Mouse (Mus musculus) MEL (cell line): ENCODE results near the gene Gm1123. TPM values are rescaled to one million over a fixed set of nuclear protein-coding genes. Genes with fewer than 3 reads are reported as not detected.

Source experiments
- DNase-seq: peaks from one replicate; pipeline ENCODE4 v3.0.0; 2011; ENCODE audit warnings: low read depth, low spot score
- H3K27ac ChIP-seq: 2 replicates; pipeline ENCODE4 v1.5.1; 2012; ENCODE audit warnings: low read depth, mild to moderate bottlenecking, control low read depth, low read length, moderate library complexity; ENCODE audit not compliant: control insufficient read depth
- H3K27me3 ChIP-seq, 2 experiments: fragments of 150-350 bp in 1 of 2; sonication (generic) in 1 of 2; 2 replicates each; pipeline ENCODE4 v1.6.1; 2012; ENCODE audit warnings: low read length in 2 of 2, mild to moderate bottlenecking in 2 of 2, improper control_type of control experiment in 1 of 2, moderate library complexity in 1 of 2; ENCODE audit not compliant: insufficient read depth in 2 of 2, control insufficient read depth in 1 of 2
- H3K36me3 ChIP-seq, 2 experiments: 2 replicates each; pipeline ENCODE4 v1.6.1; 2012 to 2014; ENCODE audit warnings: low read length in 2 of 2, improper control_type of control experiment in 1 of 2, inconsistent platforms in 1 of 2, mild to moderate bottlenecking in 1 of 2; ENCODE audit not compliant: insufficient read depth in 2 of 2, control insufficient read depth in 1 of 2
- H3K4me1 ChIP-seq, 2 experiments: fragments of 150-350 bp in 1 of 2; sonication (generic) in 1 of 2; 2 replicates each; pipeline ENCODE4 v1.6.1; 2012; ENCODE audit warnings: low read length in 2 of 2, improper control_type of control experiment in 1 of 2, mild to moderate bottlenecking in 1 of 2; ENCODE audit not compliant: insufficient read depth in 2 of 2, control insufficient read depth in 1 of 2
- H3K4me3 ChIP-seq, 2 experiments: fragments of 150-350 bp in 1 of 2; sonication (generic) in 1 of 2; 2 replicates each; pipeline ENCODE4 v1.5.1; 2012; ENCODE audit warnings: low read depth in 2 of 2, low read length in 2 of 2, mild to moderate bottlenecking in 2 of 2, moderate library complexity in 2 of 2, control low read depth in 1 of 2, improper control_type of control experiment in 1 of 2; ENCODE audit not compliant: control insufficient read depth in 1 of 2, insufficient read depth in 1 of 2
- H3K79me2 ChIP-seq: 2 replicates; pipeline ENCODE4 v1.6.1; 2012; ENCODE audit warnings: mild to moderate bottlenecking, low read length, moderate library complexity; ENCODE audit not compliant: control insufficient read depth, poor library complexity, insufficient read depth
- H3K9ac ChIP-seq: 2 replicates; pipeline ENCODE4 v1.6.1; 2012; ENCODE audit warnings: low read depth, mild to moderate bottlenecking, control low read depth, low read length, moderate library complexity; ENCODE audit not compliant: control insufficient read depth, poor library complexity, severe bottlenecking
- H3K9me3 ChIP-seq: fragments of 150-350 bp; sonication (generic); replicated peaks from 2 replicates; pipeline ENCODE4 v1.6.1; 2012; ENCODE audit warnings: mild to moderate bottlenecking, low read length, improper control_type of control experiment, moderate library complexity; ENCODE audit not compliant: insufficient read depth
- BHLHE40 ChIP-seq: IDR thresholded peaks from 2 replicates; pipeline ENCODE4 v1.6.1; 2012; ENCODE audit warnings: low read depth, mild to moderate bottlenecking, inconsistent platforms, low read length, improper control_type of control experiment, borderline replicate concordance
- CTCF ChIP-seq, 3 experiments: IDR thresholded peaks in 2 of 3; conservative IDR thresholded peaks in 1 of 3; 2 replicates each; pipeline ENCODE4 v1.5.1; 2011 to 2012; ENCODE audit warnings: low read length in 3 of 3, low read depth in 2 of 3, mild to moderate bottlenecking in 2 of 3, improper control_type of control experiment in 1 of 3, inconsistent platforms in 1 of 3, mixed read lengths in 1 of 3, moderate library complexity in 1 of 3; ENCODE audit not compliant: control insufficient read depth in 1 of 3, insufficient read depth in 1 of 3, poor library complexity in 1 of 3, severe bottlenecking in 1 of 3
- E2F4 ChIP-seq: IDR thresholded peaks from 2 replicates; pipeline ENCODE4 v1.6.1; 2011; ENCODE audit warnings: low read depth, low read length, improper control_type of control experiment, borderline replicate concordance
- ELF1 ChIP-seq: IDR thresholded peaks from 2 replicates; pipeline ENCODE4 v1.6.1; 2014; ENCODE audit warnings: low read depth, mild to moderate bottlenecking, inconsistent platforms, low read length, improper control_type of control experiment, moderate library complexity
- EP300 ChIP-seq, 2 experiments: IDR thresholded peaks; 2 replicates each; pipeline ENCODE4 v1.6.1; 2011; ENCODE audit warnings: improper control_type of control experiment in 2 of 2, low read length in 2 of 2, low read depth in 1 of 2, mild to moderate bottlenecking in 1 of 2
- ETS1 ChIP-seq: IDR thresholded peaks from 2 replicates; pipeline ENCODE4 v1.6.1; 2012; ENCODE audit warnings: low read depth, mild to moderate bottlenecking, inconsistent platforms, low read length, improper control_type of control experiment, moderate library complexity
- GABPA ChIP-seq: IDR thresholded peaks from 2 replicates; pipeline ENCODE4 v1.6.1; 2012; ENCODE audit warnings: low read depth, mild to moderate bottlenecking, inconsistent platforms, low read length, improper control_type of control experiment, moderate library complexity
- GATA1 ChIP-seq: IDR thresholded peaks from 2 replicates; pipeline ENCODE4 v1.6.1; 2011; ENCODE audit warnings: low read depth, low read length, improper control_type of control experiment
- HCFC1 ChIP-seq: IDR thresholded peaks from 2 replicates; pipeline ENCODE4 v1.6.1; 2012; ENCODE audit warnings: low read depth, mild to moderate bottlenecking, inconsistent platforms, low read length, improper control_type of control experiment, moderate library complexity
- KAT2A ChIP-seq: conservative IDR thresholded peaks from 2 replicates; pipeline ENCODE4 v1.6.1; 2012; ENCODE audit warnings: low read depth, low read length, improper control_type of control experiment, inconsistent platforms
- MAX ChIP-seq: IDR thresholded peaks from 2 replicates; pipeline ENCODE4 v1.6.1; 2011; ENCODE audit warnings: low read length, improper control_type of control experiment
- MAZ ChIP-seq: IDR thresholded peaks from 2 replicates; pipeline ENCODE4 v1.6.1; 2012; ENCODE audit warnings: low read depth, mild to moderate bottlenecking, inconsistent platforms, low read length, improper control_type of control experiment
- MXI1 ChIP-seq: IDR thresholded peaks from 2 replicates; pipeline ENCODE4 v1.6.1; 2011; ENCODE audit warnings: mild to moderate bottlenecking, low read depth, low read length, improper control_type of control experiment
- MYB ChIP-seq: IDR thresholded peaks from 2 replicates; pipeline ENCODE4 v1.6.1; 2011; ENCODE audit warnings: mild to moderate bottlenecking, low read depth, low read length, improper control_type of control experiment
- NELFE ChIP-seq: IDR thresholded peaks from 2 replicates; pipeline ENCODE4 v1.6.1; 2011; ENCODE audit warnings: low read depth, low read length, improper control_type of control experiment
- NRF1 ChIP-seq: IDR thresholded peaks from 2 replicates; pipeline ENCODE4 v1.6.1; 2014; ENCODE audit warnings: low read depth, mild to moderate bottlenecking, inconsistent platforms, low read length, improper control_type of control experiment, moderate library complexity; ENCODE audit not compliant: poor library complexity, insufficient read depth, severe bottlenecking
- POLR2A ChIP-seq, 2 experiments: IDR thresholded peaks; 2 replicates each; pipeline ENCODE4 v1.6.1; 2011 to 2012; ENCODE audit warnings: low read length in 2 of 2, mild to moderate bottlenecking in 2 of 2, control low read depth in 1 of 2, improper control_type of control experiment in 1 of 2, low read depth in 1 of 2, moderate library complexity in 1 of 2; ENCODE audit not compliant: control insufficient read depth in 1 of 2, insufficient read depth in 1 of 2, poor library complexity in 1 of 2
- POLR2AphosphoS5 ChIP-seq: IDR thresholded peaks from 2 replicates; pipeline ENCODE4 v1.6.1; 2012; ENCODE audit warnings: low read depth, borderline replicate concordance, mild to moderate bottlenecking, inconsistent platforms, low read length, moderate library complexity, mixed read lengths
- TAL1 ChIP-seq: IDR thresholded peaks from 2 replicates; pipeline ENCODE4 v1.6.1; 2012; ENCODE audit warnings: mild to moderate bottlenecking, inconsistent platforms, low read length, moderate library complexity, mixed read lengths
- TBP ChIP-seq: IDR thresholded peaks from 2 replicates; pipeline ENCODE4 v1.8.0; 2011; ENCODE audit warnings: low read depth, low read length, improper control_type of control experiment
- UBTF ChIP-seq: IDR thresholded peaks from 2 replicates; pipeline ENCODE4 v1.6.1; 2012; ENCODE audit warnings: low read depth, mild to moderate bottlenecking, inconsistent platforms, low read length, improper control_type of control experiment, moderate library complexity, borderline replicate concordance; ENCODE audit not compliant: insufficient read depth
- USF1 ChIP-seq: IDR thresholded peaks from 2 replicates; pipeline ENCODE4 v1.6.1; 2014; ENCODE audit warnings: low read depth, mild to moderate bottlenecking, inconsistent platforms, low read length, improper control_type of control experiment, moderate library complexity
- ZC3H11A ChIP-seq: IDR thresholded peaks from 2 replicates; pipeline ENCODE4 v1.6.1; 2012; ENCODE audit warnings: low read depth, mild to moderate bottlenecking, inconsistent platforms, low read length, improper control_type of control experiment
- ZKSCAN1 ChIP-seq: IDR thresholded peaks from 2 replicates; pipeline ENCODE4 v1.6.1; 2012; ENCODE audit warnings: low read depth, mild to moderate bottlenecking, inconsistent platforms, low read length, improper control_type of control experiment, moderate library complexity
- polyA plus RNA-seq, 2 experiments: library from polyadenylated mRNA; stranded (reverse) in 1 of 2; unstranded in 1 of 2; fragments of >175 nt in 1 of 2; fragments of >200 nt in 1 of 2; gene quantifications; 2 replicates each; pipeline versions ENCODE4 v1.2.1 to v1.2.4; 2012; ENCODE audit warnings: low replicate concordance in 2 of 2, low read depth in 1 of 2; ENCODE audit not compliant: insufficient read length in 2 of 2, insufficient read depth in 1 of 2, missing spikeins in 1 of 2
- total RNA-seq: library from RNA; depleted of rRNA; stranded (reverse); fragments of 300-350 nt; gene quantifications from 2 replicates; pipeline ENCODE4 v1.2.3, GENCODE M21; 2012

Gene Gm1123
- total and polyA plus RNA-seq, 3 experiments, result not detected

GRCm38 (mm10) chr9:99017679-99018078 lies 17.8 kb downstream of the Gm1123 start:
- H3K4me1 ChIP-seq, result no peaks in the 10 kb centered on the region
- DNase-seq, result no peak
- no peaks in the 10 kb centered on the region for H3K36me3 ChIP-seq
- H3K9me3 ChIP-seq, result no peaks in the 10 kb centered on the region
- H3K4me3 ChIP-seq, result no peak overlapping the region
- H3K9ac ChIP-seq, result no peak overlapping the region
- no peaks in the 10 kb centered on the region for H3K27me3 ChIP-seq
- TF ChIP-seq UBTF, result no peak
- TF ChIP-seq TAL1, result no peak
- TF ChIP-seq NELFE, result no peak
- no peak for TF ChIP-seq NRF1
- TF ChIP-seq KAT2A, result no peak
- TF ChIP-seq HCFC1, result no peak
- TF ChIP-seq ZKSCAN1, result no peak
- no peak for TF ChIP-seq MYB
- TF ChIP-seq CTCF (IDR thresholded peaks at IDR 0.05 in 2 of 3, conservative IDR thresholded peaks at IDR 0.05 in 1 of 3; ENCODE audit: control insufficient read depth in 1 of 3, insufficient read depth in 1 of 3, low read depth in 2 of 3, low read length in 3 of 3, poor library complexity in 1 of 3, severe bottlenecking in 1 of 3), result no peak
- no peak for TF ChIP-seq EP300 (IDR thresholded peaks at IDR 0.05; ENCODE audit: low read depth in 1 of 2, low read length in 2 of 2)
- no peak for TF ChIP-seq MAZ
- H3K27ac ChIP-seq, result no peak overlapping the region
- H3K79me2 ChIP-seq, result no peaks in the 10 kb centered on the region

GRCm38 (mm10) chr9:99016759-99017158 lies 18.8 kb downstream of the Gm1123 start:
- H3K9ac ChIP-seq, result no peak overlapping the region
- TF ChIP-seq MYB, result no peak
- TF ChIP-seq E2F4, result no peak
- no peak for TF ChIP-seq POLR2AphosphoS5
- no peak for TF ChIP-seq MAX
- TF ChIP-seq ZC3H11A, result no peak
- TF ChIP-seq EP300 (IDR thresholded peaks at IDR 0.05; ENCODE audit: low read depth in 1 of 2, low read length in 2 of 2), result no peak
- TF ChIP-seq, all 39 proteins: peak for 0
- H3K36me3 ChIP-seq, result no peaks in the 10 kb centered on the region

GRCm38 (mm10) chr9:99016301-99016700 lies 19.2 kb downstream of the Gm1123 start:
- DNase-seq, result no peak
- H3K9ac ChIP-seq, result no peak overlapping the region

More at GRCm38 (mm10) chr9:99016759-99017158, 18.8 kb downstream of the Gm1123 start:
- Histone ChIP-seq H3K79me2 (no peaks in the 10 kb centered on the region), H3K27ac (no peak overlapping the region), H3K4me3 (no peak overlapping the region), H3K27me3 (no peaks in the 10 kb centered on the region), H3K9me3 (no peaks in the 10 kb centered on the region), H3K4me1 (no peaks in the 10 kb centered on the region)
- DNase-seq, result peak; percentile 10

More at GRCm38 (mm10) chr9:99016301-99016700, 19.2 kb downstream of the Gm1123 start:
- no peaks in the 10 kb centered on the region for H3K79me2 ChIP-seq
- no peaks in the 10 kb centered on the region for H3K9me3 ChIP-seq
- H3K27ac ChIP-seq, result no peak overlapping the region
- H3K4me3 ChIP-seq, result no peak overlapping the region
- TF ChIP-seq TAL1 (no peak), GATA1 (no peak), ETS1 (no peak), MXI1 (no peak), TBP (no peak), MAZ (no peak), EP300 (IDR thresholded peaks at IDR 0.05; ENCODE audit: low read depth in 1 of 2, low read length in 2 of 2) (no peak), BHLHE40 (no peak), GABPA (no peak), ELF1 (no peak), E2F4 (no peak), MAX (no peak), POLR2A (IDR thresholded peaks at IDR 0.05; ENCODE audit: control insufficient read depth in 1 of 2, insufficient read depth in 1 of 2, low read depth in 1 of 2, low read length in 2 of 2, poor library complexity in 1 of 2) (no peak), USF1 (no peak)
- TF ChIP-seq, all 39 proteins: peak for 0
- Histone ChIP-seq H3K36me3 (no peaks in the 10 kb centered on the region), H3K27me3 (no peaks in the 10 kb centered on the region), H3K4me1 (no peaks in the 10 kb centered on the region)
